Mouse (Mus musculus) MEL (cell line): ENCODE measurements around the gene Pgpep1. TPM values are rescaled to one million over a fixed set of nuclear protein-coding genes. Genes with fewer than 3 reads are reported as not detected.
A peak's percentile ranks its signal among the peaks of the same experiment; 100 is the strongest.

Source experiments
- DNase-seq: peaks from one replicate; pipeline ENCODE4 v3.0.0; 2011; ENCODE audit warnings: low read depth, low spot score
- H3K27ac ChIP-seq: 2 replicates; pipeline ENCODE4 v1.5.1; 2012; ENCODE audit warnings: low read depth, mild to moderate bottlenecking, control low read depth, low read length, moderate library complexity; ENCODE audit not compliant: control insufficient read depth
- H3K27me3 ChIP-seq, 2 experiments: fragments of 150-350 bp in 1 of 2; sonication (generic) in 1 of 2; 2 replicates each; pipeline ENCODE4 v1.6.1; 2012; ENCODE audit warnings: low read length in 2 of 2, mild to moderate bottlenecking in 2 of 2, improper control_type of control experiment in 1 of 2, moderate library complexity in 1 of 2; ENCODE audit not compliant: insufficient read depth in 2 of 2, control insufficient read depth in 1 of 2
- H3K36me3 ChIP-seq, 2 experiments: 2 replicates each; pipeline ENCODE4 v1.6.1; 2012 to 2014; ENCODE audit warnings: low read length in 2 of 2, improper control_type of control experiment in 1 of 2, inconsistent platforms in 1 of 2, mild to moderate bottlenecking in 1 of 2; ENCODE audit not compliant: insufficient read depth in 2 of 2, control insufficient read depth in 1 of 2
- H3K4me1 ChIP-seq, 2 experiments: fragments of 150-350 bp in 1 of 2; sonication (generic) in 1 of 2; 2 replicates each; pipeline ENCODE4 v1.6.1; 2012; ENCODE audit warnings: low read length in 2 of 2, improper control_type of control experiment in 1 of 2, mild to moderate bottlenecking in 1 of 2; ENCODE audit not compliant: insufficient read depth in 2 of 2, control insufficient read depth in 1 of 2
- H3K4me3 ChIP-seq, 2 experiments: fragments of 150-350 bp in 1 of 2; sonication (generic) in 1 of 2; 2 replicates each; pipeline ENCODE4 v1.5.1; 2012; ENCODE audit warnings: low read depth in 2 of 2, low read length in 2 of 2, mild to moderate bottlenecking in 2 of 2, moderate library complexity in 2 of 2, control low read depth in 1 of 2, improper control_type of control experiment in 1 of 2; ENCODE audit not compliant: control insufficient read depth in 1 of 2, insufficient read depth in 1 of 2
- H3K79me2 ChIP-seq: 2 replicates; pipeline ENCODE4 v1.6.1; 2012; ENCODE audit warnings: mild to moderate bottlenecking, low read length, moderate library complexity; ENCODE audit not compliant: control insufficient read depth, poor library complexity, insufficient read depth
- H3K9ac ChIP-seq: 2 replicates; pipeline ENCODE4 v1.6.1; 2012; ENCODE audit warnings: low read depth, mild to moderate bottlenecking, control low read depth, low read length, moderate library complexity; ENCODE audit not compliant: control insufficient read depth, poor library complexity, severe bottlenecking
- H3K9me3 ChIP-seq: fragments of 150-350 bp; sonication (generic); replicated peaks from 2 replicates; pipeline ENCODE4 v1.6.1; 2012; ENCODE audit warnings: mild to moderate bottlenecking, low read length, improper control_type of control experiment, moderate library complexity; ENCODE audit not compliant: insufficient read depth
- BHLHE40 ChIP-seq: IDR thresholded peaks from 2 replicates; pipeline ENCODE4 v1.6.1; 2012; ENCODE audit warnings: low read depth, mild to moderate bottlenecking, inconsistent platforms, low read length, improper control_type of control experiment, borderline replicate concordance
- CHD2 ChIP-seq: IDR thresholded peaks from 2 replicates; pipeline ENCODE4 v1.6.1; 2011; ENCODE audit warnings: low read length, improper control_type of control experiment
- ELF1 ChIP-seq: IDR thresholded peaks from 2 replicates; pipeline ENCODE4 v1.6.1; 2014; ENCODE audit warnings: low read depth, mild to moderate bottlenecking, inconsistent platforms, low read length, improper control_type of control experiment, moderate library complexity
- EP300 ChIP-seq, 2 experiments: IDR thresholded peaks; 2 replicates each; pipeline ENCODE4 v1.6.1; 2011; ENCODE audit warnings: improper control_type of control experiment in 2 of 2, low read length in 2 of 2, low read depth in 1 of 2, mild to moderate bottlenecking in 1 of 2
- ETS1 ChIP-seq: IDR thresholded peaks from 2 replicates; pipeline ENCODE4 v1.6.1; 2012; ENCODE audit warnings: low read depth, mild to moderate bottlenecking, inconsistent platforms, low read length, improper control_type of control experiment, moderate library complexity
- GABPA ChIP-seq: IDR thresholded peaks from 2 replicates; pipeline ENCODE4 v1.6.1; 2012; ENCODE audit warnings: low read depth, mild to moderate bottlenecking, inconsistent platforms, low read length, improper control_type of control experiment, moderate library complexity
- GATA1 ChIP-seq: IDR thresholded peaks from 2 replicates; pipeline ENCODE4 v1.6.1; 2011; ENCODE audit warnings: low read depth, low read length, improper control_type of control experiment
- HCFC1 ChIP-seq: IDR thresholded peaks from 2 replicates; pipeline ENCODE4 v1.6.1; 2012; ENCODE audit warnings: low read depth, mild to moderate bottlenecking, inconsistent platforms, low read length, improper control_type of control experiment, moderate library complexity
- JUND ChIP-seq: IDR thresholded peaks from 2 replicates; pipeline ENCODE4 v1.6.1; 2011; ENCODE audit warnings: low read depth, mild to moderate bottlenecking, improper control_type of control experiment, low read length
- KAT2A ChIP-seq: conservative IDR thresholded peaks from 2 replicates; pipeline ENCODE4 v1.6.1; 2012; ENCODE audit warnings: low read depth, low read length, improper control_type of control experiment, inconsistent platforms
- MAFK ChIP-seq: IDR thresholded peaks from 2 replicates; pipeline ENCODE4 v1.6.1; 2011; ENCODE audit warnings: low read depth, mild to moderate bottlenecking, low read length, improper control_type of control experiment, borderline replicate concordance
- MAX ChIP-seq: IDR thresholded peaks from 2 replicates; pipeline ENCODE4 v1.6.1; 2011; ENCODE audit warnings: low read length, improper control_type of control experiment
- MEF2A ChIP-seq: IDR thresholded peaks from 2 replicates; pipeline ENCODE4 v1.6.1; 2014; ENCODE audit warnings: low read depth, mild to moderate bottlenecking, inconsistent platforms, low read length, improper control_type of control experiment; ENCODE audit not compliant: poor library complexity, insufficient replicate concordance, severe bottlenecking; ENCODE audit errors: extremely low read depth
- MXI1 ChIP-seq: IDR thresholded peaks from 2 replicates; pipeline ENCODE4 v1.6.1; 2011; ENCODE audit warnings: mild to moderate bottlenecking, low read depth, low read length, improper control_type of control experiment
- MYC ChIP-seq: IDR thresholded peaks from 2 replicates; pipeline ENCODE4 v1.6.1; 2011; ENCODE audit warnings: low read depth, mild to moderate bottlenecking, low read length, improper control_type of control experiment, moderate library complexity
- POLR2A ChIP-seq, 2 experiments: IDR thresholded peaks; 2 replicates each; pipeline ENCODE4 v1.6.1; 2011 to 2012; ENCODE audit warnings: low read length in 2 of 2, mild to moderate bottlenecking in 2 of 2, control low read depth in 1 of 2, improper control_type of control experiment in 1 of 2, low read depth in 1 of 2, moderate library complexity in 1 of 2; ENCODE audit not compliant: control insufficient read depth in 1 of 2, insufficient read depth in 1 of 2, poor library complexity in 1 of 2
- POLR2AphosphoS2 ChIP-seq: IDR thresholded peaks from 2 replicates; pipeline ENCODE4 v1.6.1; 2011; ENCODE audit warnings: low read length, improper control_type of control experiment
- RAD21 ChIP-seq: IDR thresholded peaks from 2 replicates; pipeline ENCODE4 v1.6.1; 2011; ENCODE audit warnings: mild to moderate bottlenecking, low read depth, low read length, improper control_type of control experiment
- TCF12 ChIP-seq: IDR thresholded peaks from 2 replicates; pipeline ENCODE4 v1.6.1; 2014; ENCODE audit warnings: low read depth, mild to moderate bottlenecking, inconsistent platforms, low read length, improper control_type of control experiment, moderate library complexity
- UBTF ChIP-seq: IDR thresholded peaks from 2 replicates; pipeline ENCODE4 v1.6.1; 2012; ENCODE audit warnings: low read depth, mild to moderate bottlenecking, inconsistent platforms, low read length, improper control_type of control experiment, moderate library complexity, borderline replicate concordance; ENCODE audit not compliant: insufficient read depth
- ZC3H11A ChIP-seq: IDR thresholded peaks from 2 replicates; pipeline ENCODE4 v1.6.1; 2012; ENCODE audit warnings: low read depth, mild to moderate bottlenecking, inconsistent platforms, low read length, improper control_type of control experiment
- ZMIZ1 ChIP-seq: IDR thresholded peaks from 2 replicates; pipeline ENCODE4 v1.6.1; 2012; ENCODE audit warnings: low read depth, mild to moderate bottlenecking, inconsistent platforms, low read length, improper control_type of control experiment, moderate library complexity
- polyA plus RNA-seq, 2 experiments: library from polyadenylated mRNA; stranded (reverse) in 1 of 2; unstranded in 1 of 2; fragments of >175 nt in 1 of 2; fragments of >200 nt in 1 of 2; gene quantifications; 2 replicates each; pipeline versions ENCODE4 v1.2.1 to v1.2.4; 2012; ENCODE audit warnings: low replicate concordance in 2 of 2, low read depth in 1 of 2; ENCODE audit not compliant: insufficient read length in 2 of 2, insufficient read depth in 1 of 2, missing spikeins in 1 of 2
- total RNA-seq: library from RNA; depleted of rRNA; stranded (reverse); fragments of 300-350 nt; gene quantifications from 2 replicates; pipeline ENCODE4 v1.2.3, GENCODE M21; 2012

The Pgpep1 gene
- total and polyA plus RNA-seq, 3 experiments: 12.6 to 19.5 TPM; not detected in 1

DNA sequence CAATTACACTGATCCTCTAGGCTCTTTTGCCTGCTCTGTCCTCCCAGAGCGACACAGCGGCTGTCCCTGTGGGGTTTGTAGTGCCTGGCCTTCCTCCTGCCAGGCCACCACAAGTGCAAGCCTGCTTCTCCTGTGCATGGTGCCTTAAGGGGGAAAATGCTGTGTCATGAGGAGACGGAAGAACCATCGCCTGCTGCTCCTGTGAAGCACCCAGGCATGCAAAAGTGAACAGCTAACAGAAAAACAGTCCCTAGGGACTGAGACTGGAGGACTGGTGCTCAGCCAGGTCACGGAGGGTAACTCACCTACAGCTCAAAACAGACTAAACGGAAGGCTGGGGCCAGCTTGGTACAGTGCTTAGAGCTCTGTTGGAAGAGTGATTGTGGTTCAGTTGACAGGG, 24.7 kb downstream of the Pgpep1 start:
- Histone ChIP-seq H3K27ac (peak overlapping the region; percentile 47), H3K4me3 (no peak overlapping the region), H3K27me3 (no peaks in the 10 kb centered on the region), H3K9me3 (no peaks in the 10 kb centered on the region), H3K79me2 (no peaks in the 10 kb centered on the region), H3K36me3 (0 out of 4 replicates have a peak, but pooled peaks cover 0 to 6% of the 10 kb centered on the region in 2 experiments), H3K9ac (peak overlapping the region; percentile 34), H3K4me1 (peaks cover 10 to 19% of the 10 kb centered on the region in 2 experiments)
- DNase-seq: peak; percentile 59
- TF ChIP-seq POLR2A (IDR thresholded peaks at IDR 0.05; ENCODE audit: control insufficient read depth in 1 of 2, insufficient read depth in 1 of 2, low read depth in 1 of 2, low read length in 2 of 2, poor library complexity in 1 of 2) (peak in 1 of 2 experiments; percentile 14; a peak in 1 of 4 replicates), MYC (no peak), POLR2AphosphoS2 (no peak), GABPA (peak; percentile 79; the same call in 1 of the 2 replicates), HCFC1 (0 out of 2 replicates have a peak, but pooled peaks have one; percentile 22), ELF1 (peak; percentile 50; the same call in 1 of the 2 replicates), MAFK (0 out of 2 replicates have a peak, but pooled peaks have one; percentile 54), JUND (no peak)

DNA sequence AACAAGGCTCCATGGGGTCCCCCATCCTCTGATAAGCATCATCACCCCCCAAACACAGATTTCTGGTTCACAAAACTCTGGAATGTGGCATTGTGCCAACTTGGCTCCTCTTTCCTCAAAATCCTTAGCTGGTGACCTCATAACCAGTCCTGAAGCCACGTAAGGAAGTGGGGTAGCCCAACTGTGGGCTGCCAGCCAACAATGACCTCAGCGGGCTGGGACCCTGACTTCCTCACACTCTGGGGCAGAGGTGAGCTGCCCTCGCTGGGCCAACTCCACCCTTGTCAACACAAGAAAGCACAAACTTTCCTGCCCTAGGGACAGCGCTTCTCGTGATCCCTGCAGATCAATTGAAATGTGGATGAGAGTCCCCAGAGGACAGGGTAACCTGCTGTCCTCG, 26.1 kb downstream of the Pgpep1 start:
- Histone ChIP-seq H3K4me1 (peaks cover 6 to 21% of the 10 kb centered on the region in 2 experiments), H3K27me3 (no peaks in the 10 kb centered on the region)
- TF ChIP-seq KAT2A (no peak), MEF2A (no peak), MYC (no peak), MAFK (no peak), CHD2 (no peak), EP300 (IDR thresholded peaks at IDR 0.05; ENCODE audit: low read depth in 1 of 2, low read length in 2 of 2) (0 out of 4 replicates have a peak, but pooled peaks of 1 of the 2 experiments have one; percentile 12), UBTF (no peak), ETS1 (peak; percentile 52; the same call in 1 of the 2 replicates), BHLHE40 (no peak), ZC3H11A (no peak), TCF12 (no peak), RAD21 (no peak), GABPA (no peak), GATA1 (no peak), MAX (no peak), MXI1 (no peak), ZMIZ1 (no peak)
- TF ChIP-seq, all 39 proteins: peak for 2
- Histone ChIP-seq H3K9ac (no peak overlapping the region), H3K4me3 (no peak overlapping the region), H3K27ac (no peak overlapping the region), H3K79me2 (no peaks in the 10 kb centered on the region; the same call in 1 of the 2 replicates), H3K9me3 (no peaks in the 10 kb centered on the region), H3K36me3 (0 out of 4 replicates have a peak, but pooled peaks cover 0 to 6% of the 10 kb centered on the region in 2 experiments)
- no peak for DNase-seq
